Mouse (Mus musculus): ENCODE results near the gene Drc3. TPM values are rescaled to one million over a fixed set of nuclear protein-coding genes. Genes with fewer than 3 reads are reported as not detected.

Drc3 gene
- total RNA-seq, 2 experiments from 2014 or later = not detected

DNA sequence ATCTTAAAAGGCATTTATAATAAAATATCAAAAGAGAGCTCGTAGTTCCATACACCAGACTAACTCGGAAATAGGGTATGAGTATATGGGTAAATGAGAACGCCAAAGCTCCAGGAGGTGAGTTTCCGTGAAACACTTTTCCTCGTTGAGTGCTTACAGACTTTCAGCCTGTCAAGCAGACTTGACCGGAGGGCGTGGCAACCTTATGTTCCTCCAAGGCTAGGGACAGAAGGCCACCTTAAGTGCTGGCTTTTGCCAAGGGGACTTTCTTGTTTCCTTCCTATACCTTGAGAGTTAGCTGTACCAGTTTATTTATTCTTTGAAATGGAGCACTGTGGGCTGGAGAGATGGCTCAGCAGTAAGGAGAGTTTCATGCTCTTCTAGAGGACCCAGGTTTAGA is 87.0 kb downstream of the Drc3 start:
- no peak for ATAC-seq (replicated peaks; ENCODE audit: low FRiP score, poor library complexity, severe bottlenecking)

DNA sequence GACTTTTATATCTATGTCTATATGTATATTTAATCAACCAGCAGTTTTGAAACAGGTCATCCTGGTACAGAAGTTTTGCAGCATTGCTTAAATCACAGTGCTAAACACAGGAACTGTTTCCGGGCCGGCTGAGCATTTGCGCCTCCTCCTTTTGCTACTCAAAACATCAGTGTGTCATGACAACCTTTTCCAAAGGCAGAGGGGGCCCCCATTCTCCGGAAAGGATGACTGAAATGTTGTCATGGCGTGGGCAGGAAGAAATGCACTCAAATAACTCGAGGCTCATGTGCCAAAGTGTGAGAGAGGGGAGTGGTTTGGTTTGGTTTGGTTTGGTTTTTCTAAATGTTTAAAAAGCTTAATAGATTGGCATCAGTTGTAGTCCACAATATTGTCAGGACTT is 89.8 kb downstream of the Drc3 start:
- ATAC-seq (replicated peaks; ENCODE audit: low FRiP score, poor library complexity, severe bottlenecking) = no peak

Other genes starting within 250 kb of the Drc3 start
- gene Rai1, start 248.3 kb upstream of the Drc3 start, total RNA-seq (2015; ENCODE audit: low replicate concordance) = 4.0 and 6.3 TPM in 2 replicates
- 1.3 and 1.5 TPM in 2 replicates for gene Rai1, start 248.3 kb upstream of the Drc3 start, total RNA-seq (2017; ENCODE audit: low replicate concordance)
- gene Srebf1, start 130.7 kb upstream of the Drc3 start, total RNA-seq (2015; ENCODE audit: low replicate concordance) = 1.3 and 13.0 TPM in 2 replicates
- gene Srebf1, start 130.7 kb upstream of the Drc3 start, total RNA-seq (2017; ENCODE audit: low replicate concordance) = 4.6 and 12.2 TPM in 2 replicates
- 2.7 and 4.8 TPM in 2 replicates for gene Tom1l2, start 424 bp upstream of the Drc3 start, total RNA-seq (2015; ENCODE audit: low replicate concordance)
- gene Tom1l2, start 424 bp upstream of the Drc3 start, total RNA-seq (2017; ENCODE audit: low replicate concordance) = 2.0 and 9.2 TPM in 2 replicates
- 3.7 and 7.7 TPM in 2 replicates for gene Gid4, start 63.8 kb downstream of the Drc3 start, total RNA-seq (2015; ENCODE audit: low replicate concordance)
- 6.7 and 7.3 TPM in 2 replicates for gene Gid4, start 63.8 kb downstream of the Drc3 start, total RNA-seq (2017; ENCODE audit: low replicate concordance)
- gene Atpaf2, start 65.1 kb downstream of the Drc3 start, total RNA-seq (2015; ENCODE audit: low replicate concordance) = 6.1 and 6.5 TPM in 2 replicates
- 11.4 and 15.8 TPM in 2 replicates for gene Atpaf2, start 65.1 kb downstream of the Drc3 start, total RNA-seq (2017; ENCODE audit: low replicate concordance)
- 3.7 and 9.4 TPM in 2 replicates for gene Drg2, start 101.3 kb downstream of the Drc3 start, total RNA-seq (2015; ENCODE audit: low replicate concordance)
- gene Drg2, start 101.3 kb downstream of the Drc3 start, total RNA-seq (2017; ENCODE audit: low replicate concordance) = 12.4 and 15.7 TPM in 2 replicates
- gene Myo15, start 116.0 kb downstream of the Drc3 start, total RNA-seq (2015; ENCODE audit: low replicate concordance) = 0.96 and 1.5 TPM in 2 replicates
- gene Myo15, start 116.0 kb downstream of the Drc3 start, total RNA-seq (2017; ENCODE audit: low replicate concordance) = 0.68 and 2.6 TPM in 2 replicates
- gene Alkbh5, start 183.1 kb downstream of the Drc3 start, total RNA-seq (2015; ENCODE audit: low replicate concordance) = 9.8 and 10.2 TPM in 2 replicates
- gene Alkbh5, start 183.1 kb downstream of the Drc3 start, total RNA-seq (2017; ENCODE audit: low replicate concordance) = 10.9 and 13.8 TPM in 2 replicates

Measured in erythroblast, adult 5-6 weeks (primary cell).